Mouse (Mus musculus): ENCODE results near the gene B3gnt3. TPM values are rescaled to one million over a fixed set of nuclear protein-coding genes. Genes with fewer than 3 reads are reported as not detected.

Gene B3gnt3
- polyA plus RNA-seq, 1 experiment, result 0.77 TPM

DNA sequence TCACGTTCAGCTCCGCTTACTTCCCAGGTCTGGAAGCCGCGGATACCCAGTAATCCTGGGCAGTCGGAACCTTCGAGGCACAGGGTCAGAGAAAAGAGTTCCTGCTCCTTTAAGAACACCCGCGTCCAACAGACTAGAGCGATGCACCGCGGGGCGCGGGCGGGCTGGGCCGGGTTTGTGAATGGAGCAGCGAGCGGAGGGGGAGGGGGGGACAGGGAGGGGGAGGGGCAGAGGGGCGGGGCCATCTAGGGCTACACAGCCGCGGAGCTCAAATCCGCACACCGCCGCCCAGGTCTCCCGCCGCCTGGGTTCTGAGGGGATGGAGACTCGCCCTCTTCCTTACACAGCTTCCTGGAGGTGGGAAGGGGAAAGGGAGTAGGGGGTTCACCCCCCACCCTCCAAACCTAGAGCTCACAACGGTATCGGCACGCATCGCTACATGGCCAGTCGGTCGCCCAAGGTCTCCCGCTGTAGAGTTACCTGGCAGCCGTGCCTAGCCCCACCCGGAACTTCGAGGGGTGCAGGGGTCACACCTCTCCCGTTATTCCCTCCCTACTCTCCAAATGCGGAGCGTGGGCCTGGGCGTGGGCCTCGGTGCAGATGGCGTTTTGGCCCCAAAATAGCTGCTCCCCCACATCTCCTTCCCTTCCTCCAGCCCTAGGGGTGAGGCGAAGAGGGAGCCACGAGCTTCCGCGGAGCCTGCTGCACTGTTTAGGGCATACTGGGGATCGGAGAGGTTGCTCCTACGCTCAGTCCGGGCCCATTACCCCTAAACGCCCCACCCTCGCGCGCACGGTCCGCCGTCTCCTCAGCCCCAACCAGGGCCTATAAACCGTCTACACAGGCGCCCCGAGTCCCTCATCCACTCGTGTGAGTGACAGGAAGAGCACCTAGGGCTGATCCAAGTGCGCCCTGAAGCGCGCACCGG, 30.7 kb downstream of the B3gnt3 start:
- no peaks in the 10 kb centered on the region for H3K9me3 ChIP-seq
- H3K36me3 ChIP-seq (replicated peaks; ENCODE audit: low read length), result no peaks in the 10 kb centered on the region
- H3K4me1 ChIP-seq, result peaks cover 91% of the 10 kb centered on the region
- H3K4me3 ChIP-seq (replicated peaks), result peak overlapping the region; percentile 95
- TF ChIP-seq GATA1 (IDR thresholded peaks at IDR 0.05; ENCODE audit: borderline replicate concordance, low read length), result no peak
- no peak for TF ChIP-seq FLI1 (IDR thresholded peaks at IDR 0.05; ENCODE audit: low read length)
- no peaks in the 10 kb centered on the region for H3K27me3 ChIP-seq (replicated peaks)

DNA sequence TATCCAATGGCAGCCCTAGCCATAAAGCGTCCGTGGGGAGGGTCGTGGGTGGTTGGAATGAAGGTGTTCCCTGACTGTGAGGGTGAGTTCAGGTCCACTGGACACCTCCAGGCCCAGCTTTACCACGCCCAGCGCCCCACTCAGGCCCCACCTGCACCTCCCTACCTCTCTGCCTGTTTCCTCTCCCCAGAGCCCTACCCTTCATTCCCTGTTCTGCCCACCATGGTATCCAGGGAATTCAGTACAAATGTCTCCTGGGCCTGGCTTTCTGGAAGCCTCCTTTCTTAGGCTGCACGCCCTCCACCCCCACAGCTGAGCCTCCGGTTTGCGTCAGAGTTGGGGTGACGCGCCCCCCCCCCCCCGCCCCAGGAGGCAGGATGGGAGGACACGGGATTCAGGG, 31.4 kb downstream of the B3gnt3 start:
- no peaks in the 10 kb centered on the region for H3K9me3 ChIP-seq
- H3K4me3 ChIP-seq (replicated peaks), result peak overlapping the region; percentile 95
- H3K27me3 ChIP-seq (replicated peaks), result no peaks in the 10 kb centered on the region
- TF ChIP-seq GATA1 (IDR thresholded peaks at IDR 0.05; ENCODE audit: borderline replicate concordance, low read length), result no peak
- no peak for TF ChIP-seq FLI1 (IDR thresholded peaks at IDR 0.05; ENCODE audit: low read length)
- no peaks in the 10 kb centered on the region for H3K36me3 ChIP-seq (replicated peaks; ENCODE audit: low read length)
- H3K4me1 ChIP-seq, result peaks cover 91% of the 10 kb centered on the region

DNA sequence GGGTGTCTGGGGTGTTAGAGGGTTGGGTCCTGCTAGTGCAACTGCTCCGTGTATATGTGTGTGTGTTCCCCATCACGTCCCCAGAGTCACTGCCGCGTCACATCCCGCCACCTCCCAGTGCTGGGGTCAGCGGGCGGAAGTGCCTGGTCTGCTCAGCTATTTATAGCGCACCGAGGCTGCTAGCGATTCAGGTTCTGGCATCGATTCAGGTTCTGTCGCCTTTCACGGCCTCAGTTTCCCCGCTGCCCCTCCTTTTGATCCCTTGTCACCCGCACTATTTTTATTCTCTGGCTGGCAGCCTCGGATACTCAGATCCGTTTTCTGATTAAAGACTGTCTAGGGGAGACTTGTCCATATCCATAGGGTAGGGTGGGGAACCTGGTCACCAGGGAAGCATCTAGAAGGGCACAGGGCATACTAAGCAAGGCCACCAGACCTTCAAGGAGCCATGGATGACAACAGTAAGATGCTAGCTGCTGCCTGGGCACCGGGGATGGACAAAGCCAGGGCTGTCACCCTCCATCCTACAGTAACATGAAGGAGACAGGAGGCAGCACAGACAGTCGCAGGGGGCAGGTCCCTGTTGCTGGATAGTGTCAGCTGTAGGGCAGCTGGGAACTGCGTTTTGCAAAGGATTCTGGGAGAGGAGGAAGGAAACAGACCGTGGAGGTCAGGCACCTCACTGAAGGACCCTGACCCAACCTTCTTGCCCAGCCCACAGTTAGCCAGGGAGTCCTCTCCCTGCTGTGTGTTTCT, 33.2 kb downstream of the B3gnt3 start:
- H3K9me3 ChIP-seq, result no peaks in the 10 kb centered on the region
- peaks cover 96% of the 10 kb centered on the region for H3K4me1 ChIP-seq
- TF ChIP-seq FLI1 (IDR thresholded peaks at IDR 0.05; ENCODE audit: low read length) (no peak), GATA1 (IDR thresholded peaks at IDR 0.05; ENCODE audit: borderline replicate concordance, low read length) (no peak)
- H3K27me3 ChIP-seq (replicated peaks), result no peaks in the 10 kb centered on the region
- peaks cover 12% of the 10 kb centered on the region for H3K36me3 ChIP-seq (replicated peaks; ENCODE audit: low read length)
- peak overlapping the region; percentile 96 for H3K4me3 ChIP-seq (replicated peaks)

DNA sequence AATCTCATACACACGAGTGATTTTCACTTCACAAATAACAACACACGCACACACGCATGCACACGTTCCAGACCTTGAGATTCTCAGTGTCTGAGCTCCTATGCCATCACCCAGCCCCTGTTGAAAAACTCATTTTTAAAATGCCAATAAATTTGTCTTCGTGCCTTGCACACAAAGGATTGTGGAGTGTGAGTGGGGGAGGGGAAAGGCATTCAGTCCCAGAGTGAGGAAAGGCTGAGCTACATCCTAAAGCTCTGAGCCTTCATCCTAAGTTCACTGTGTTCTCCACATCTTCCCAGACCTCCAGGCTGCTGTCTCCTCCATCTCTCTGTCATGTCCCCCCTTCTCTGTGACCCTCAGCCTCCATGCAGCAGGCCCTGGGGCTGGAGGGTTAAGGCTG, 34.3 kb downstream of the B3gnt3 start:
- Histone ChIP-seq H3K4me1 (peaks cover 92% of the 10 kb centered on the region), H3K4me3 (replicated peaks) (peak overlapping the region; percentile 96), H3K27me3 (replicated peaks) (no peaks in the 10 kb centered on the region)

DNA sequence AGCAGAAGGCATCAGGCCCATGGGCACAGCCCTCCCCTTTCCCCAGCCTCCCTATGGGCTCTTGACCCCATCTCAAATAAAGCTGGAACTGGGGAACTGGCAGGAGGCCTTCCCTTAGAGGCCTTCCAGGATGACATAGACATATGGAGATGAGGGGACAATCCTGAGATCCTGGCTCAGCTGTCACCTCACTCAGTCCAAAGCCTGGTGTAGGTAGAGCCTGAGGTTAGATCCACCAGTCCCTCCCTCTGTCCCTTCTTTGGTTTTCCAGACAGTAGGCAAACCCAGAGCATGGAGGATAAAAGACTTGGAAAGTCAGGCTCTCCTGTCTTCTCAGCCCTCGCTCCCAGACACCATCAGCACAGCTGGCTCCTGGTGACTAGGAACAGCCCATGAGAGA, 34.7 kb downstream of the B3gnt3 start:
- no peaks in the 10 kb centered on the region for H3K9me3 ChIP-seq
- peaks cover 91% of the 10 kb centered on the region for H3K4me1 ChIP-seq
- TF ChIP-seq GATA1 (IDR thresholded peaks at IDR 0.05; ENCODE audit: borderline replicate concordance, low read length) (no peak), FLI1 (IDR thresholded peaks at IDR 0.05; ENCODE audit: low read length) (no peak)
- peak overlapping the region; percentile 96 for H3K4me3 ChIP-seq (replicated peaks)
- H3K27me3 ChIP-seq (replicated peaks), result no peaks in the 10 kb centered on the region
- peaks cover 27% of the 10 kb centered on the region for H3K36me3 ChIP-seq (replicated peaks; ENCODE audit: low read length)

More for the DNA sequence above, 34.3 kb downstream of the B3gnt3 start:
- no peak for TF ChIP-seq FLI1 (IDR thresholded peaks at IDR 0.05; ENCODE audit: low read length)
- TF ChIP-seq GATA1 (IDR thresholded peaks at IDR 0.05; ENCODE audit: borderline replicate concordance, low read length), result no peak
- Histone ChIP-seq H3K36me3 (replicated peaks; ENCODE audit: low read length) (peaks cover 23% of the 10 kb centered on the region), H3K9me3 (no peaks in the 10 kb centered on the region)

DNA sequence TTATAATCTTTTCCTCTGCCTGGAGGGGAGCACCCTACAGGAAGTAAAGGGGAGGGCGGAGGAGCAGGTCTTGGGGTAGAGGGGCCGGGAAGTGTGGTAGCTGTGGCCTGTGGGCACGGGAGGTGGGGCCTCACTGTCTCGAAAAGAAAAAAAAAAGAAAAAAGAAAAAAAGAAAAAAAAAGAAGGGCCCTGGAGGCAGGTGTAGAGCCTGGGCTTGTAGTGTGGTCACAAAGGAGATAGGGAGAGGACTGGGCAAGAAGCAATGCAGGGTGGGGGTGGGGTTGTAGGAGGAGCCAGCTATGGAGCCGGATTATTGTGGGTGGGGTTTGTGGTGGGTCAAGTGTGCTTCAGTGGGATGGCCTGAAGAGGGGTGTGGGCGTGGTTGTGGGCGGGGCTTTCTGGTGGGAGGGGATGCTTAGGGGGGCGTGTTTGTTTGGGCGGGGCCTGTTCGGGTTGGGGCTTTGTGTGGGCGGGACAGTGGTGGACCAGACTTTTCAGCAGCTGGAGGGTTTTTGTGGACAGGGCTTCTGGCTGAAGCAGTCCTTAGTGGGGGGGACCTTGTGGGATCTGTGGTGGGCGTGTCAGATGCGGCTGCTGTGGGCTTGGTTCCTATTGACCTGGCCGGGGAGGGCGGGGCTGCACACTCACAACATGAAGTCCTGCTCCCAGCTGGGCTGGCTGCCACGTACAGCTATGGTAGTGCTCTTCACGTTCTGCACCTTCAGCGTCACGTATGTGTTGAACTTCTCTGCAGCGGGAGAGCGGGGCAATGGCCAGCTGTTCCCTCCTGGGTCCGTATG, 36.1 kb downstream of the B3gnt3 start:
- TF ChIP-seq FLI1 (IDR thresholded peaks at IDR 0.05; ENCODE audit: low read length) (no peak), GATA1 (IDR thresholded peaks at IDR 0.05; ENCODE audit: borderline replicate concordance, low read length) (no peak)
- H3K4me1 ChIP-seq, result peaks cover 93% of the 10 kb centered on the region
- H3K9me3 ChIP-seq, result no peaks in the 10 kb centered on the region
- peak overlapping the region; percentile 96 for H3K4me3 ChIP-seq (replicated peaks)
- H3K36me3 ChIP-seq (replicated peaks; ENCODE audit: low read length), result peaks cover 36% of the 10 kb centered on the region
- H3K27me3 ChIP-seq (replicated peaks), result no peaks in the 10 kb centered on the region

GRCm38 (mm10) chr8:71660325-71661120, 41.1 kb downstream of the B3gnt3 start:
- peaks cover 80% of the 10 kb centered on the region for H3K36me3 ChIP-seq (replicated peaks; ENCODE audit: low read length)
- TF ChIP-seq FLI1 (IDR thresholded peaks at IDR 0.05; ENCODE audit: low read length) (no peak), GATA1 (IDR thresholded peaks at IDR 0.05; ENCODE audit: borderline replicate concordance, low read length) (no peak)
- H3K9me3 ChIP-seq, result no peaks in the 10 kb centered on the region
- peak overlapping the region; percentile 79 for H3K4me3 ChIP-seq (replicated peaks)
- H3K4me1 ChIP-seq, result peaks cover 70% of the 10 kb centered on the region
- peaks cover 17% of the 10 kb centered on the region for H3K27me3 ChIP-seq (replicated peaks)

DNA sequence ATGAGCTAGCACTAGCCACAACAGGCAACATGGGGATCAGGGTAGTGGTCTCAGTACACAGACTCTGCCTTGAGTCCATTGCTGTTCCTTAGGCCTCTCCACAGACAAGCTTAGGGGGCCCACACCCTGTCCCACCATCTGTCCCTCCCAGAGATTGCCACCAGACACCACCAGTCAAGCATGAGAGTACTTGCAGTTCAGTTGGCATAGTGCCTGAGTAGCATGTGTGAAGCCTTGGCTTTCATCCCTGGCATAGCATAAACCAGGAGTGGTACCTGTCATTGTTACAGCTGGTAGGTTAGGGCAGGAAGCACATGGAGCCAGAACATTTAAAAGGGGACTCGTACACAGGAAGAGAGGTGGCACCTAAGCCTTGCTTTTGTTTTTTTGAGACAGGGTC, 41.8 kb downstream of the B3gnt3 start:
- H3K4me1 ChIP-seq, result peaks cover 68% of the 10 kb centered on the region
- peaks cover 88% of the 10 kb centered on the region for H3K36me3 ChIP-seq (replicated peaks; ENCODE audit: low read length)
- H3K4me3 ChIP-seq (replicated peaks), result no peak overlapping the region
- no peaks in the 10 kb centered on the region for H3K9me3 ChIP-seq
- TF ChIP-seq GATA1 (IDR thresholded peaks at IDR 0.05; ENCODE audit: borderline replicate concordance, low read length), result no peak
- no peak for TF ChIP-seq FLI1 (IDR thresholded peaks at IDR 0.05; ENCODE audit: low read length)
- H3K27me3 ChIP-seq (replicated peaks), result peaks cover 23% of the 10 kb centered on the region

Measured in megakaryocyte, embryonic 14.5 days (primary cell).